Mouse (Mus musculus): ENCODE results near the gene Phkg1. TPM values are rescaled to one million over a fixed set of nuclear protein-coding genes. Genes with fewer than 3 reads are reported as not detected.
A peak's percentile ranks its signal among the peaks of the same experiment; 100 is the strongest.

Phkg1 gene
- polyA plus RNA-seq, 1 experiment from 2014 or later: 0.20 TPM

- Histone ChIP-seq H3K27ac (ENCODE audit: low read depth) (peak overlapping the region; percentile 42), H3K4me3 (ENCODE audit: low read depth, low read length) (peak overlapping the region; percentile 41), H3K9ac (replicated peaks) (no peak overlapping the region; the same call in 1 of the 2 replicates), H3K27me3 (ENCODE audit: insufficient read depth, low read length) (no peaks in the 10 kb centered on the region), H3K4me1 (ENCODE audit: insufficient read depth) (peaks cover 4% of the 10 kb centered on the region), H3K36me3 (replicated peaks; ENCODE audit: insufficient read depth, low read length) (no peaks in the 10 kb centered on the region), H3K4me2 (ENCODE audit: low read depth, low read length) (peak overlapping the region; percentile 62), H3K9me3 (ENCODE audit: low read length) (no peaks in the 10 kb centered on the region)
- 0 out of 2 replicates have a peak, but pooled peaks have one; percentile 28 for TF ChIP-seq EP300 (IDR thresholded peaks at IDR 0.05; ENCODE audit: low read depth)
- no peak for TF ChIP-seq CTCF (IDR thresholded peaks at IDR 0.05; ENCODE audit: low read depth)
- ATAC-seq (no peak), DNase-seq (no peak)
- 3% methylated on average over 9 of the region's 9 CpGs for WGBS (ENCODE audit: insufficient replicate concordance)
Measured at GRCm38 (mm10) chr5:129940736-129941494, 42.6 kb upstream of the Phkg1 start.

GRCm38 (mm10) chr5:129940281-129940680, 41.9 kb upstream of the Phkg1 start:
- Histone ChIP-seq H3K27ac (ENCODE audit: low read depth) (no peak overlapping the region), H3K27me3 (ENCODE audit: insufficient read depth, low read length) (no peaks in the 10 kb centered on the region), H3K9ac (replicated peaks) (no peak overlapping the region), H3K4me3 (ENCODE audit: low read depth, low read length) (no peak overlapping the region), H3K4me2 (ENCODE audit: low read depth, low read length) (peak overlapping the region; percentile 62), H3K9me3 (ENCODE audit: low read length) (no peaks in the 10 kb centered on the region), H3K4me1 (ENCODE audit: insufficient read depth) (peaks cover 4% of the 10 kb centered on the region), H3K36me3 (replicated peaks; ENCODE audit: insufficient read depth, low read length) (no peaks in the 10 kb centered on the region)
- ATAC-seq (no peak), DNase-seq (no peak)
- TF ChIP-seq CTCF (IDR thresholded peaks at IDR 0.05; ENCODE audit: low read depth) (no peak), EP300 (IDR thresholded peaks at IDR 0.05; ENCODE audit: low read depth) (no peak)
- 43% methylated on average over 2 of the region's 2 CpGs for WGBS (ENCODE audit: insufficient replicate concordance)

- WGBS (ENCODE audit: insufficient replicate concordance): 71% methylated on average over 4 of the region's 4 CpGs
- Histone ChIP-seq H3K27me3 (ENCODE audit: insufficient read depth, low read length) (no peaks in the 10 kb centered on the region), H3K4me2 (ENCODE audit: low read depth, low read length) (no peak overlapping the region), H3K9ac (replicated peaks) (no peak overlapping the region), H3K4me1 (ENCODE audit: insufficient read depth) (no peaks in the 10 kb centered on the region), H3K9me3 (ENCODE audit: low read length) (no peaks in the 10 kb centered on the region), H3K36me3 (replicated peaks; ENCODE audit: insufficient read depth, low read length) (no peaks in the 10 kb centered on the region), H3K27ac (ENCODE audit: low read depth) (no peak overlapping the region), H3K4me3 (ENCODE audit: low read depth, low read length) (no peak overlapping the region)
- DNase-seq (no peak), ATAC-seq (no peak)
- TF ChIP-seq CTCF (IDR thresholded peaks at IDR 0.05; ENCODE audit: low read depth): no peak
- no peak for TF ChIP-seq EP300 (IDR thresholded peaks at IDR 0.05; ENCODE audit: low read depth)
Measured at GRCm38 (mm10) chr5:129936941-129937340, 38.6 kb upstream of the Phkg1 start.

GRCm38 (mm10) chr5:129929924-129930855, 31.8 kb upstream of the Phkg1 start:
- Histone ChIP-seq H3K4me3 (ENCODE audit: low read depth, low read length) (no peak overlapping the region), H3K4me1 (ENCODE audit: insufficient read depth) (peaks cover 8% of the 10 kb centered on the region), H3K36me3 (replicated peaks; ENCODE audit: insufficient read depth, low read length) (no peaks in the 10 kb centered on the region), H3K27me3 (ENCODE audit: insufficient read depth, low read length) (no peaks in the 10 kb centered on the region), H3K9me3 (ENCODE audit: low read length) (no peaks in the 10 kb centered on the region), H3K9ac (replicated peaks) (no peak overlapping the region), H3K27ac (ENCODE audit: low read depth) (peak overlapping the region; percentile 76), H3K4me2 (ENCODE audit: low read depth, low read length) (peak overlapping the region; percentile 44)
- peak; percentile 59; the same call in 1 of the 2 replicates for ATAC-seq
- peak; percentile 42 for DNase-seq
- TF ChIP-seq EP300 (IDR thresholded peaks at IDR 0.05; ENCODE audit: low read depth) (no peak), CTCF (IDR thresholded peaks at IDR 0.05; ENCODE audit: low read depth) (no peak)
- 39% methylated on average over 9 of the region's 9 CpGs for whole genome bisulfite sequencing (ENCODE audit: insufficient replicate concordance)

GRCm38 (mm10) chr5:129925933-129926332, 27.6 kb upstream of the Phkg1 start:
- no peak for DNase-seq
- H3K27me3 ChIP-seq (ENCODE audit: insufficient read depth, low read length): no peaks in the 10 kb centered on the region
- no peak overlapping the region for H3K9ac ChIP-seq (replicated peaks)
- H3K4me1 ChIP-seq (ENCODE audit: insufficient read depth): peaks cover 11% of the 10 kb centered on the region
- 58% methylated on average over 5 of the region's 5 CpGs for WGBS (ENCODE audit: insufficient replicate concordance)
- no peak overlapping the region for H3K27ac ChIP-seq (ENCODE audit: low read depth)
- no peak for TF ChIP-seq EP300 (IDR thresholded peaks at IDR 0.05; ENCODE audit: low read depth)
- TF ChIP-seq CTCF (IDR thresholded peaks at IDR 0.05; ENCODE audit: low read depth): no peak
- no peak for ATAC-seq
- H3K36me3 ChIP-seq (replicated peaks; ENCODE audit: insufficient read depth, low read length): no peaks in the 10 kb centered on the region
- no peak overlapping the region for H3K4me3 ChIP-seq (ENCODE audit: low read depth, low read length)
- no peaks in the 10 kb centered on the region for H3K9me3 ChIP-seq (ENCODE audit: low read length)
- no peak overlapping the region for H3K4me2 ChIP-seq (ENCODE audit: low read depth, low read length)
